24 mouse cellular contexts compared by ENCODE assay signal in the genomic region with DNA sequence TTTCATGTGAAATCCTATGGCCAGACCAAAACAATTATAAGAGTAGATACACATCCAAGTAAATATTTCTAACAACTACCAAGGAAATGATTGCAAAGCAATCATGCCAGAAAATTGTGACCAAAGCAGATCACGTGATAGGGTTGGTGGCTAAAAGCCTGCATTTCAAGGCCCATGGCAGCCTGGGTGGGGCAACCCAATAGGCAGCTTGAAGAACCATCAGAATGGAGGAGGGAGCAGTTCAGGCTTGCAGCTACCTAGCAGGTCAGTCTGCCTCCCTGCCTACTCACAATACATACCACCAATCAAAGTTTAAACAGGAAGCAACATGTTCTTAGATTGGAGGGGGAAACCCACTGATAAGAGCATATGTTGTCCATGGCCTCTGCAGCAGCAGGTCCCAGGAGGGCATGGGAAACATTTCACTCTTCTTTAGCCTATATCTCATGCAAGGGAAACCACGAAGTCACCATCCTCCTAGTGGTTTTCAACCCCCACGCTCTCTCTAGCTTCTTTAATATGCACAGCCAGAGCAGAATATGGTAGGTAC. TPM values are rescaled to one million over a fixed set of nuclear protein-coding genes. Genes with fewer than 3 reads are reported as not detected.
DNase-seq lines count a peak whose midpoint lies in the region; ATAC-seq and TF ChIP-seq lines count a peak whose summit lies in the region.
"Had no signal": no experiment of that assay in that cellular context is flagged by ENCODE, and none has a peak within 500 bp of the region (broad histone marks: within the 10 kb centered on the region; RNA-seq: fewer than 3 reads in every experiment).

No protein-coding gene starts in this region.

- no peaks in the 10 kb centered on the region for H3K9me3 ChIP-seq in MEL (replicated peaks; ENCODE audit: insufficient read depth, low read length)
- H3K9me3 ChIP-seq in hindbrain, embryonic 14.5 days (ENCODE audit: control insufficient read depth, low read length), result no peaks in the 10 kb centered on the region
- H3K9me3 ChIP-seq in midbrain, embryonic 16.5 days (replicated peaks; ENCODE audit: control insufficient read depth, low read length, poor library complexity, severe bottlenecking), result no peaks in the 10 kb centered on the region
- H3K9me3 ChIP-seq: embryonic facial prominence, embryonic 13.5 days; heart, embryonic 10.5 days; hindbrain, embryonic 13.5 days; liver, embryonic 12.5 days had no signal

- peaks cover 0 to 2% of the 10 kb centered on the region in 2 experiments; a peak in 1 of 4 replicates for H3K36me3 ChIP-seq in MEL (ENCODE audit: control insufficient read depth in 1 of 2, insufficient read depth in 2 of 2, low read length in 2 of 2)
- no peaks in the 10 kb centered on the region for H3K36me3 ChIP-seq in hindbrain, embryonic 14.5 days (replicated peaks; ENCODE audit: control insufficient read depth, insufficient read depth)
- H3K36me3 ChIP-seq in midbrain, embryonic 16.5 days (ENCODE audit: control insufficient read depth, insufficient read depth, low read length), result no peaks in the 10 kb centered on the region
- H3K36me3 ChIP-seq: limb, embryonic 12.5 days; liver, embryonic 12.5 days had no signal

- TF ChIP-seq RAD21 in MEL (IDR thresholded peaks at IDR 0.05; ENCODE audit: low read depth, low read length), result no peak

- H3K79me2 ChIP-seq in MEL (ENCODE audit: control insufficient read depth, insufficient read depth, low read length, poor library complexity), result no peaks in the 10 kb centered on the region

- peak in 1 of 2 experiments; percentile 29; a peak in 1 of 4 replicates for TF ChIP-seq EP300 in MEL (IDR thresholded peaks at IDR 0.05; ENCODE audit: low read depth in 1 of 2, low read length in 2 of 2)

- TF ChIP-seq POLR2A in MEL (IDR thresholded peaks at IDR 0.05; ENCODE audit: control insufficient read depth in 1 of 2, insufficient read depth in 1 of 2, low read depth in 1 of 2, low read length in 2 of 2, poor library complexity in 1 of 2), result no peak

- peaks cover 0 to 8% of the 10 kb centered on the region in 2 experiments; a peak in 2 of 4 replicates for H3K4me1 ChIP-seq in MEL (ENCODE audit: control insufficient read depth in 1 of 2, insufficient read depth in 2 of 2, low read length in 2 of 2)
- H3K4me1 ChIP-seq in hindbrain, embryonic 14.5 days (replicated peaks; ENCODE audit: control insufficient read depth, insufficient read depth, low read length), result no peaks in the 10 kb centered on the region
- no peaks in the 10 kb centered on the region for H3K4me1 ChIP-seq in midbrain, embryonic 16.5 days (ENCODE audit: control insufficient read depth, insufficient read depth, low read length)
- H3K4me1 ChIP-seq: embryonic facial prominence, embryonic 13.5 days; hindbrain, embryonic 13.5 days; limb, embryonic 12.5 days had no signal

- H3K9ac ChIP-seq in MEL (ENCODE audit: control insufficient read depth, low read depth, low read length, poor library complexity, severe bottlenecking), result no peak overlapping the region
- no peak overlapping the region for H3K9ac ChIP-seq in hindbrain, embryonic 14.5 days
- no peak overlapping the region for H3K9ac ChIP-seq in midbrain, embryonic 16.5 days (ENCODE audit: low read depth, low read length)
- H3K9ac ChIP-seq: embryonic facial prominence, embryonic 13.5 days; hindbrain, embryonic 13.5 days; limb, embryonic 12.5 days; liver, embryonic 12.5 days had no signal

- TF ChIP-seq CTCF in MEL (IDR thresholded peaks at IDR 0.05 in 2 of 3, conservative IDR thresholded peaks at IDR 0.05 in 1 of 3; ENCODE audit: control insufficient read depth in 1 of 3, insufficient read depth in 1 of 3, low read depth in 2 of 3, low read length in 3 of 3, poor library complexity in 1 of 3, severe bottlenecking in 1 of 3), result no peak

- no peak overlapping the region for H3K4me2 ChIP-seq in hindbrain, embryonic 14.5 days (replicated peaks)
- H3K4me2 ChIP-seq in midbrain, embryonic 16.5 days (ENCODE audit: low read length), result no peak overlapping the region
- H3K4me2 ChIP-seq: embryonic facial prominence, embryonic 13.5 days; hindbrain, embryonic 13.5 days; limb, embryonic 12.5 days; liver, embryonic 12.5 days had no signal

- no peak overlapping the region for H3K27ac ChIP-seq in MEL (ENCODE audit: control insufficient read depth, low read depth, low read length)
- H3K27ac ChIP-seq in hindbrain, embryonic 14.5 days, result no peak overlapping the region
- H3K27ac ChIP-seq in midbrain, embryonic 16.5 days (ENCODE audit: low read length), result no peak overlapping the region
- H3K27ac ChIP-seq: embryonic facial prominence, embryonic 13.5 days; gastrocnemius, adult 2 months; heart, embryonic 10.5 days; hindbrain, embryonic 13.5 days; limb, embryonic 12.5 days; liver, embryonic 12.5 days; macrophage had no signal

- no peak overlapping the region for H3K4me3 ChIP-seq in MEL (ENCODE audit: control insufficient read depth in 1 of 2, insufficient read depth in 1 of 2, low read depth in 2 of 2, low read length in 2 of 2)
- H3K4me3 ChIP-seq in hindbrain, embryonic 14.5 days (replicated peaks; ENCODE audit: low read length), result no peak overlapping the region
- no peak overlapping the region for H3K4me3 ChIP-seq in midbrain, embryonic 16.5 days (ENCODE audit: low read depth, low read length)
- H3K4me3 ChIP-seq: embryonic facial prominence, embryonic 13.5 days; gastrocnemius, adult 2 months; heart, embryonic 10.5 days; hindbrain, embryonic 13.5 days; limb, embryonic 12.5 days; liver, embryonic 12.5 days; myocyte had no signal

- ATAC-seq in megakaryocyte progenitor cell, adult 5-6 weeks (replicated peaks; ENCODE audit: poor library complexity), result peak; percentile 69
- ATAC-seq in hindbrain, embryonic 14.5 days (ENCODE audit: low FRiP score), result no peak
- no peak for ATAC-seq in midbrain, embryonic 16.5 days
- ATAC-seq: forebrain, embryonic 16.5 days; liver, embryonic 12.5 days had no signal

- DNase-seq in urinary bladder, postnatal 36 days (ENCODE audit: low spot score in 2 of 2), result peak; percentile 57 to 70
- no peak for DNase-seq in urinary bladder, postnatal 4 days (ENCODE audit: low spot score in 2 of 2)
- DNase-seq in MEL (ENCODE audit: low read depth, low spot score), result peak; percentile 50
- DNase-seq in adipocyte (ENCODE audit: low spot score), result no peak
- no peak for DNase-seq in hindbrain, embryonic 14.5 days (ENCODE audit: low spot score)
- DNase-seq: adrenal gland, adult 8-10 months; cerebellum, adult 9-11 months; gastrocnemius, adult 2 months; heart, postnatal 10 days; kidney, adult 11 months; lung, adult 2 months; midbrain, embryonic 14.5 days; thymus, adult 18-20 months; thymus, postnatal 4 days had no signal

- H3K27me3 ChIP-seq in MEL (ENCODE audit: control insufficient read depth in 1 of 2, insufficient read depth in 2 of 2, low read length in 2 of 2), result no peaks in the 10 kb centered on the region
- no peaks in the 10 kb centered on the region for H3K27me3 ChIP-seq in hindbrain, embryonic 14.5 days (ENCODE audit: control insufficient read depth, insufficient read depth, low read length)
- H3K27me3 ChIP-seq in midbrain, embryonic 16.5 days (ENCODE audit: control insufficient read depth, insufficient read depth, low read depth, low read length), result no peaks in the 10 kb centered on the region
- H3K27me3 ChIP-seq: embryonic facial prominence, embryonic 13.5 days; hindbrain, embryonic 13.5 days; limb, embryonic 12.5 days; liver, embryonic 12.5 days had no signal

- 83% methylated on average over 3 of the region's 3 CpGs for WGBS in hindbrain, embryonic 14.5 days
- WGBS in midbrain, embryonic 16.5 days, result 83% methylated on average over 3 of the region's 3 CpGs

TF ChIP-seq in MEL, 35 proteins besides CTCF, POLR2A, EP300 and RAD21:
- TF ChIP-seq ELF1 (IDR thresholded peaks at IDR 0.05; ENCODE audit: low read depth, low read length) (no peak), E2F4 (IDR thresholded peaks at IDR 0.05; ENCODE audit: borderline replicate concordance, low read depth, low read length) (no peak), MEF2A (IDR thresholded peaks at IDR 0.05; ENCODE audit: extremely low read depth, insufficient replicate concordance, low read depth, low read length, poor library complexity, severe bottlenecking) (no peak), NRF1 (IDR thresholded peaks at IDR 0.05; ENCODE audit: insufficient read depth, low read depth, low read length, poor library complexity, severe bottlenecking) (no peak), MXI1 (IDR thresholded peaks at IDR 0.05; ENCODE audit: low read depth, low read length) (no peak), RCOR1 (IDR thresholded peaks at IDR 0.05; ENCODE audit: low read depth, low read length) (peak; percentile 92), USF2 (IDR thresholded peaks at IDR 0.05; ENCODE audit: borderline replicate concordance in 1 of 2, insufficient read depth in 1 of 2, low read depth in 1 of 2, low read length in 2 of 2) (no peak), USF1 (IDR thresholded peaks at IDR 0.05; ENCODE audit: low read depth, low read length) (no peak), POLR2AphosphoS2 (IDR thresholded peaks at IDR 0.05; ENCODE audit: low read length) (no peak), POLR2AphosphoS5 (IDR thresholded peaks at IDR 0.05; ENCODE audit: borderline replicate concordance, low read depth, low read length) (no peak), CHD1 (IDR thresholded peaks at IDR 0.05; ENCODE audit: low read depth, low read length) (no peak), NELFE (IDR thresholded peaks at IDR 0.05; ENCODE audit: low read depth, low read length) (no peak), TCF12 (IDR thresholded peaks at IDR 0.05; ENCODE audit: low read depth, low read length) (0 out of 2 replicates have a peak, but pooled peaks have one; percentile 5), ETS1 (IDR thresholded peaks at IDR 0.05; ENCODE audit: low read depth, low read length) (0 out of 2 replicates have a peak, but pooled peaks have one; percentile 31), UBTF (IDR thresholded peaks at IDR 0.05; ENCODE audit: borderline replicate concordance, insufficient read depth, low read depth, low read length) (no peak), GABPA (IDR thresholded peaks at IDR 0.05; ENCODE audit: low read depth, low read length) (no peak), BHLHE40 (IDR thresholded peaks at IDR 0.05; ENCODE audit: borderline replicate concordance, low read depth, low read length) (peak; percentile 20; the same call in 1 of the 2 replicates), ZMIZ1 (IDR thresholded peaks at IDR 0.05; ENCODE audit: low read depth, low read length) (no peak), GATA1 (IDR thresholded peaks at IDR 0.05; ENCODE audit: low read depth, low read length) (peak; percentile 61)

RNA-seq across cellular contexts. Expression of a gene that starts 7.0 kb away (rescaled TPM):
- 2.0 and 2.7 TPM in 2 replicates for total RNA-seq in MEL (2012; rRNA removed)
- 1 to 10 TPM in 1 of 2 experiments, not detected in 1; 4.3 TPM for polyA plus RNA-seq in MEL (2012; ENCODE audit: insufficient read depth in 1 of 2, insufficient read length in 2 of 2, low read depth in 1 of 2, low replicate concordance in 2 of 2, missing spikeins in 1 of 2)
- 18.3 and 19.6 TPM in 2 replicates for total RNA-seq in megakaryocyte progenitor cell, adult 5-6 weeks (2015)
- total RNA-seq in megakaryocyte progenitor cell, adult 5-6 weeks (2017), result 13.3 and 14.4 TPM in 2 replicates
- 13.3 and 17.2 TPM in 2 replicates for polyA plus RNA-seq in hindbrain, embryonic 14.5 days (2014; fragmentation: Nextera tagmentation; extraction: Ambion mirVana)
- polyA plus RNA-seq in midbrain, embryonic 16.5 days (2015; fragmentation: Nextera tagmentation; extraction: Ambion mirVana), result 11.9 and 15.3 TPM in 2 replicates

Comparison
In these comparisons a context has a peak if more than half of its experiments do, and no peak if none do; other contexts are left out.
1. DNase-seq: peak in urinary bladder, postnatal 36 days (2 of 2) and MEL (single experiment); none in urinary bladder, postnatal 4 days (0 of 2), adipocyte (single experiment) and hindbrain, embryonic 14.5 days (single experiment).